Mouse (Mus musculus): ENCODE measurements around the gene Sec63. TPM values are rescaled to one million over a fixed set of nuclear protein-coding genes. Genes with fewer than 3 reads are reported as not detected.

Gene Sec63
- 10 to 100 TPM; 17.8 to 19.4 TPM for polyA plus RNA-seq (2017; shearing (Covaris generic))

- ATAC-seq = peak; percentile 91
Observed at GRCm38 (mm10) chr10:42760999-42761900, at the start of gene Sec63. Gene Sec63, plus strand, starts transcription at chr10:42761496.

DNA sequence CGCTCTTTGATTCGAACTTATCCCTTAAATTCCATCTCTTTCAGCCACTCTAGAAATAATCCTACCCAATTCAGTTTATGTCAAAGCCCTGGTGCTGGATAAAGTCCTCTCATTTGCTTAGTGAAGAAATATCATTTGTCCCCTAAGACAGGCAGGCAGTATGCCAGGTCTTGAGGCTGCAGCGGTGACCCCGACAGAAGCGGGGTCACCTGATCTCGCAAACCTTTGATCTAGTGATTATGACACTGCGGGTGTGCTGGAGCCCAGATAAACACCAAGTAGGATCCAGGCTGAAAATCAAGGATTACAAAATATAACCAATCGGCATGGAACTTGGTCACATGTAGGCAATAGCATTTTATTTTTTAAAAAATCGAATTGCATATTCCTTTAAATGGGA is 46.6 kb upstream of the Sec63 start:
- no peak for ATAC-seq

DNA sequence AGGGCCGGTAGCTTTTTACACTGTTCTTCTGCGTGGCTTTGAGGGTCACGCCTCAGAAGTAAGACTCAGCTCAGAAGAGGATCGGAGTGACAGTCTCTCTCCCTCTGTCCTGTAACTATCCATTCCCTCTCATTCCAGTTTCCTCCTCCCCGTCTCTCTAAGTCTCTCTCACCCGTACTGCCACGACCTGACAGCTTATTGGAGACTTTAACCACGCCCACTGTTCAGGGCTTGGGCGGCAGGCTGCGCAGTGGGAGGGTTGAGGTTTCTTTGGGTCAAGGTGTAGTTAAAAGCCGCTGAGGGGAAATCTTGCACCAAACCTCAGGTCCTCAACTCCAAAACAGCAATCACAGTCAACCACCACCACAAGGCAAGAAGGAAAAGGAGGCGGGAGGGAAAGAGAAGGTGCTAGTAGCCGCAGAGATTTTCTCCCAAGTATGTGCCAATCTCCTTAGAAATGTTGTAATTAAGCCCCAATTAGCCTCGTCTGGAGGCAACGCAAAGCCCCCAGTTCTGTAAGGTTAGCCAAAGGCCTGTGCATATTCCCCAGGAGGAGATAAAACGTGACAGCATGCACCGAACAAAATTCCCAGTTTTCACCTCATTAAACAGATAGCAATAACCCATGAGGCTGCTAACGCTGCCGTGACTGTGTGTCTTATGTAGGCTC is 45.8 kb upstream of the Sec63 start:
- no peak for ATAC-seq

DNA sequence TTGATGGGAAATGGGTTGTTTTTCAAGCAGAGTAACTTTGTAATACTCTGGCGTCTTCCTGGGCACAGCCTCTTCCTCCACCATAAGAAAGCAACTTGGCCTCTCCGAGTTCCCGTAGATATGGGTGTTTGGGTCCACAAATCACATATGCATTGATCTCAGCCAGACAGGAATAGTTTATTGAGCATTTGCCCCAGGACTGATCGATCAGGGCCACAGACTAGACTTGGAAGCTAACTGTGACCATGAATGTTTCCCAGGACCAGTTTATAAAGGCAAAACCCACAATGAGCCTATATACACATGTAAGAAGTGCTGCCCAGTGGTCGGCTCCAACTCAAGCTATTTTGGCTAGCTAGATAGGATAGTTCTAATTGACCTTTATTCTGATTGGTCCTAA is 39.2 kb upstream of the Sec63 start:
- ATAC-seq = no peak

- ATAC-seq = no peak
Observed at GRCm38 (mm10) chr10:42723275-42724232, 37.7 kb upstream of the Sec63 start.

DNA sequence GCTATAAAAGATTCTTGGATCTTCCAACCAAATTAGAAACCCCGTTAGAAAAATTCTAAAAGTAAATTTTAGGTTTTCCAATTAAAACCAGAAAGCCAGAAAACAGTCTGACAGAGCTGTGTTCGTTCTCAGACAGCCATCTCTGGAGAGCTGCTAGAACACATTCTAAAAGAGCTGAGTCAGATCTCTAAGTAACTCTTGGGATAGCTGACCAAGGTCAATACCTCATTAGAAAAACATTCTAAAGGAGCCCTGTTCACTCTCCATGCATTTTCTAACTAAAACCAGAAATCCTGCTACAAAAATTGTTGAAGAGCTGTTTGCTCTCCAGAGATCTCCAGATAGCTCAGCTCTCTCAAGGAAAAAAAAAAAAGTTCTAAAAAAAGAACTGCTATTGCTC is 31.7 kb upstream of the Sec63 start:
- ATAC-seq = no peak

GRCm38 (mm10) chr10:42734546-42735060 is 26.7 kb upstream of the Sec63 start:
- ATAC-seq = no peak

GRCm38 (mm10) chr10:42751813-42752212 is 9.5 kb upstream of the Sec63 start:
- ATAC-seq = no peak

DNA sequence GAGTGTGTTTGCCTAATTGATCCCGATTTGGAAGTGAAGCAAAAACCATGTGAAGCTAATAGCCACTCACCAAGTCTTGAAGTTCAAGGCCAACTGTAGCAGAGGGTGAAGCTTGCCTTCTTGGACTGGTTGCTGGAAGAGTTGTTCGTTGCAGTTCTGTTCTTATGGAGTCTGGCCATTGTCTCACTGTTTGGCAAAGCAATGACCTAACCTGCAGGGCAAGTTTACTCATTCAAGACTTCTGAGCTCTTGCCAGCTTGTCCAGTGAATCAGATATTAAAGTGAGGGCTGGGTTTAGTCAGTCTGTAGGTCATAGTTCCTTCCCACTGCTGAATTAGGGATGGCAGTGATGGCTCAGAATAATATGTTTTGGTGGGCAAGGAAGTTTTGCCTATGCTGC is 7.0 kb upstream of the Sec63 start:
- ATAC-seq = no peak

GRCm38 (mm10) chr10:42759741-42760140 is 1.6 kb upstream of the Sec63 start:
- ATAC-seq = no peak

DNA sequence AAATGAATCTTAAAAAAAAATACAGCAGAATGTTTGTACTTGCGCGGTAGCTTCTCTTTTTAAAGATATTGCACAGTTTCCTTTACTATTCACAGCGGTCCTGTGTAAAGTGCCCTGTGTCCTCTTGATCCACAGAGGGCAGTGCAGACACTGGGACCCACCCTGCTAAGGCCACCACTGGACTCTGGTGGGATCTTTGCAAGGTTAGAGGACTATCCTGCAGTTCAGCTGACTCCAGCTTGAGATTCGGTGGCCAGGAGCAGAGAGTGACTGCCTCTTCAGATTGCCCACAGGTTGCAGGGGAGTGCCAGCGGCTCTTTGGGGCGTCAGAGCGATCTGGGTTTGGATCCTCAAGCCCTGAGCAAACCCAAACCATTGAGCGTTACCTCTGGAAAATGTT is 967 bp upstream of the Sec63 start:
- no peak for ATAC-seq

- peak; percentile 45 for ATAC-seq
Observed at GRCm38 (mm10) chr10:42761901-42762669, 789 bp downstream of the Sec63 start.

DNA sequence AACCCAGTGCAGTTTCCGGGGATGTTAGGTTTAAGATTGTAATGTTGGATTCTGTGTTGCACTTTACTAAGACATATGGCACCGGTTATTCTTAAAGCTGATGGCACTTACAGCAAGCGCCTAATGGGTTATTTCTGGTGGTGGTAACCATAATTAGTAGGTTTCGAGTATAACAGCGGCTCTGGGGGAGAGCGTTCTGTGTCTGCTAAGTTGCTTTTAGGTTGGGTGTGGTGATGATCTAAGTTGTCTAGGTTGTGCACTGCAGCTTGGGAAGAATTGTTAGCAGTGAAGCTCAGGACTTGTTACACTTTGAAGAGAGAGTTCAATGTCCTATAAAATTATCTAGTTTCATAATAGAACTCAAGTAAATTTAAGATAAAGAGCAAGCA is 1.4 kb downstream of the Sec63 start:
- peak; percentile 35 for ATAC-seq

- no peak for ATAC-seq
Observed at GRCm38 (mm10) chr10:42763246-42763645, 1.9 kb downstream of the Sec63 start.

GRCm38 (mm10) chr10:42765344-42765743 is 4.0 kb downstream of the Sec63 start:
- ATAC-seq = no peak

DNA sequence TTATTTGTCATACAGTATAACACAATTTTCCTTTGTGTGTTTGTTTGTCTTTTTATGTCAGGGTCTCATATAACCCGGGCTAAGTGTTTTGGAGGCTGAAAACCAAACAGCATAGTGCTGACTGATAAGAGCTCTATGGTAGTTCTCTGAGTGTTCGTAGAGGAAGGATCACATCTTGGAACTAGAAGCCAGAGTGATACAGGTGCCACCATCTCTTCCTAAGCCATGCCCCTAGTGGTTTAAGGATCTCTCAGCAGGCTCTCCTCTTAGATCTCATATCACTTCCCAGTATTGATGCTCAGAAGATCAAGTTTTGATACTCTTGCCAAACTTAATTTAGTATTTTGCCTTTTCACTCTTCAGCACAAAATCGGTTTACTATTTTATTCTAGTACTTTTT is 14.2 kb downstream of the Sec63 start:
- no peak for ATAC-seq

DNA sequence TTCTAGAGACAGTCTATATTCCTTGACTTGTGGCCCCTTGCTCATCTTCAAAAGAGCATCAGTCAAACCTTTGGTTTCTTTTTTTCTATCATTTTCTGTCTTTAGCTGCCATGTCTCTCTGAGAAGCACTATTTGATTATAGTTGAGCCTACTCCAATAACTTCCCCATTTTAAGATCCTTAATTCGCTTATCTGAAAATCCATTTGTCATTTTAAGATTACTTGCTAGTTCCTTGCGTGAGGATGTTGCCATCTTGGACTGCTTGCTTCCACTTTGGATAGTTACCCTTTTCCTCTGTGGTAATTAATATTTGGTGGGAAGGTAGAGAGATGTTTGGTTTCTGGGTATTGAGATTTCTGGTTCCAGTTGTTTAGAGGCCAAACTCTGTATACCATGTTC is 19.5 kb downstream of the Sec63 start:
- no peak for ATAC-seq

DNA sequence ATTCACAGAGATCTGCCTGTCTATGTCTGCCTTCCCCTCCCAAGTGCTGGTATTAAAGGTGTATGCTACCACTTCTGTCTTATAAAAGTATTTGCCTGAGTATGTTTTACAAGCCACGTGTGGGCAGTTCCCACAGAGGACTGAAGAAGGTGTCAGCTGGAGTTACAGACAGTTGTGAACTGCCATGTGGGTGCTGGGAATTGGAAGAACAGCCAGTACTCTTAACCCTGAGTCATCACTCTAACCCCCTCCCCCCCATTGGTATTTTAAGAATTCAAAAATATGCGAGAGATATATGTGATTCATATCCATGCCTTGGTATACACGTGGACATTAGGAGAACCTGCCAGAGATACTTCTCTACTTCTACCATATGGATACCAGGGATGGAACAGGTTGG is 20.4 kb downstream of the Sec63 start:
- no peak for ATAC-seq

DNA sequence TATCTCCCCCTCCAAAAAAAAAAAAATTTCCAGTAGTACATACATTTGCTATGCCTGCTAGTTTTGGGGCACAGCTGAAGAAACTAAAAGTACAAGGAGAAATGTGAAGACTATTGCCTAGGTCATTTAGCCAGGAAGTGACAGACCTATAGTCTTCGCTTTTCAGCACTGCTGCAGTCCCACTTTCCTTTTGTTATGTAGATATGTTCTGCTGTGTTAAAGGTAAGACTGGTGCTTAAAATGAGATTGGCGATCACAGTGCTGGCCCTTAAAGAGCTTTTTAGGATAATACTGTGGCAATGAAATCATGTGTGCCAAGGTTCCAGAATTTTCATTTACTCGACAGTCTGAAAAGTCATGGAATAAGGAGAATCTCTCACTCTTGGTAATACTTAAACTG is 39.6 kb downstream of the Sec63 start:
- ATAC-seq = no peak

GRCm38 (mm10) chr10:42825923-42826322 is 64.6 kb downstream of the Sec63 start:
- ATAC-seq = no peak

GRCm38 (mm10) chr10:42827155-42827554 is 65.9 kb downstream of the Sec63 start:
- no peak for ATAC-seq

DNA sequence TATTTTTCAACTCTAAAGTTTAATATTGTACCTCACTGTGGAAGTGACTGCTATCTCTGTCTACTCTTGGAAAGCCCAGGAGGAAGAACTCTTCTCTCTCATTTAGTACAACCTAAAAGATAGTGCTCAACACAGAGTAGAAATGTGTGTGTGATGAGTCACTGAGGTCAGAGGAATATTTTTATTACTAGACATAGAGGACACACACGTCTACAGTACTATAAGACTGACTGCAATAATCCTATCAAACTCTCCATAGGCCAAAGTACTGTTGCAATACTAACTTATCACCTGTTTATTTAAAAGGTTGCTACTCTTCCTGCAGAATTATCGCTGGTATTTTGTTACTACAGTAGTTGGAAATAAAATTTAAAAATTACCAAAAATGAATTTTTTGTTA is 68.7 kb downstream of the Sec63 start:
- no peak for ATAC-seq
